Mouse (Mus musculus) adrenal gland, postnatal 4 days (tissue): ENCODE results near the gene Olfr95. TPM values are rescaled to one million over a fixed set of nuclear protein-coding genes. Genes with fewer than 3 reads are reported as not detected.

Source experiments
- total RNA-seq, 2 experiments: library from RNA; stranded (reverse); gene quantifications; 2 replicates each; pipeline ENCODE4 v1.2.3; 2021

The Olfr95 gene
- total RNA-seq, 2 experiments from 2014 or later: not detected

Other genes with a start within 250 kb of the Olfr95 start
- not detected for gene 2410137M14Rik, start 231.9 kb downstream of the Olfr95 start, total RNA-seq
- gene H2-M5, start 223.6 kb downstream of the Olfr95 start, total RNA-seq: under 1 TPM; 0.56 to 0.62 TPM
- 10 to 100 TPM; 12.7 to 18.0 TPM for gene Zfp57, start 212.0 kb downstream of the Olfr95 start, total RNA-seq
- not detected for gene Mog, start 189.7 kb downstream of the Olfr95 start, total RNA-seq
- gene Gabbr1, start 167.2 kb downstream of the Olfr95 start, total RNA-seq: 10 to 100 TPM; 68.2 TPM
- gene Olfr90, start 124.6 kb downstream of the Olfr95 start, total RNA-seq: under 1 TPM in 1 of 2 experiments, not detected in 1; 0.14 TPM
- not detected for gene Olfr91, start 114.8 kb downstream of the Olfr95 start, total RNA-seq
- gene Olfr92, start 93.0 kb downstream of the Olfr95 start, total RNA-seq: not detected
- gene Olfr93, start 51.6 kb downstream of the Olfr95 start, total RNA-seq: not detected
- gene Ubd, start 19.2 kb downstream of the Olfr95 start, total RNA-seq: not detected
- gene Olfr94, start 12.1 kb downstream of the Olfr95 start, total RNA-seq: not detected
- gene Olfr96, start 7.0 kb upstream of the Olfr95 start, total RNA-seq: not detected
- not detected for gene Olfr97, start 24.2 kb upstream of the Olfr95 start, total RNA-seq
- gene Olfr98, start 50.6 kb upstream of the Olfr95 start, total RNA-seq: not detected
- gene H2-M3, start 57.1 kb upstream of the Olfr95 start, total RNA-seq: 1 to 10 TPM; 4.3 to 5.6 TPM
- gene Olfr99, start 70.3 kb upstream of the Olfr95 start, total RNA-seq: not detected
- not detected for gene Olfr101, start 91.2 kb upstream of the Olfr95 start, total RNA-seq
- gene Olfr102, start 103.9 kb upstream of the Olfr95 start, total RNA-seq: not detected
- gene Olfr103, start 126.6 kb upstream of the Olfr95 start, total RNA-seq: not detected
- gene Olfr104-ps, start 146.5 kb upstream of the Olfr95 start, total RNA-seq: not detected
- gene Olfr105-ps, start 165.9 kb upstream of the Olfr95 start, total RNA-seq: not detected
- gene Olfr106-ps, start 177.3 kb upstream of the Olfr95 start, total RNA-seq: not detected
- gene Olfr107, start 186.1 kb upstream of the Olfr95 start, total RNA-seq: not detected
- not detected for gene Olfr108, start 232.4 kb upstream of the Olfr95 start, total RNA-seq
- gene Olfr109, start 245.8 kb upstream of the Olfr95 start, total RNA-seq: not detected